Mouse (Mus musculus) CD8-positive naive resting alpha-beta T cell, adult 57 days (primary cell): Measurements from ENCODE around the gene Gm20605. TPM values are rescaled to one million over a fixed set of nuclear protein-coding genes. Genes with fewer than 3 reads are reported as not detected.

Experiments used
- total RNA-seq: library from RNA; stranded (reverse); gene quantifications from one replicate; pipeline ENCODE4 v1.2.4, GENCODE M21; 2023

The Gm20605 gene
- 44.2 TPM for total RNA-seq

GRCm38 (mm10) chr5:137628498-137629305, at the start of gene Gm20605, which contains the start of the genes Fbxo24 and Lrch4:
Gene Gm20605 (plus strand): TSS chr5:137629175.
Gene Fbxo24 (minus strand): TSS chr5:137629002.
Gene Lrch4 (plus strand): TSS chr5:137629121.

GRCm38 (mm10) chr5:137600619-137601364, 28.2 kb upstream of the Gm20605 start, which contains the start of gene Mospd3:
Gene Mospd3 (minus strand): TSS chr5:137601058.

GRCm38 (mm10) chr5:137613550-137613949, 15.4 kb upstream of the Gm20605 start, which contains the start of gene Pcolce:
Gene Pcolce (minus strand): TSS chr5:137613784.

GRCm38 (mm10) chr5:137641054-137641453, 12.1 kb downstream of the Gm20605 start, which contains the start of gene Sap25:
Gene Sap25 (plus strand): TSS chr5:137641334.

GRCm38 (mm10) chr5:137645652-137646091, 16.7 kb downstream of the Gm20605 start, which contains the start of gene Irs3:
Gene Irs3 (minus strand): TSS chr5:137645714.

GRCm38 (mm10) chr5:137684294-137685123, 55.5 kb downstream of the Gm20605 start, which contains the start of gene Agfg2:
Gene Agfg2 (minus strand): TSS chr5:137684726.

Other genes starting within 250 kb of the Gm20605 start
- 0.03 TPM for gene Zan, start 152.1 kb upstream of the Gm20605 start, total RNA-seq
- gene Pop7, start 126.7 kb upstream of the Gm20605 start, total RNA-seq = 30.3 TPM
- gene Gigyf1, start 110.6 kb upstream of the Gm20605 start, total RNA-seq = 92.9 TPM
- not detected for gene Epo, start 95.9 kb upstream of the Gm20605 start, total RNA-seq
- 300 TPM for gene Gnb2, start 95.7 kb upstream of the Gm20605 start, total RNA-seq
- gene Actl6b, start 75.7 kb upstream of the Gm20605 start, total RNA-seq = not detected
- gene Tfr2, start 59.3 kb upstream of the Gm20605 start, total RNA-seq = not detected
- 24.1 TPM for gene Mospd3, start 28.1 kb upstream of the Gm20605 start, total RNA-seq
- 1.2 TPM for gene Pcolce, start 15.4 kb upstream of the Gm20605 start, total RNA-seq
- gene Fbxo24, start 173 bp upstream of the Gm20605 start, total RNA-seq = 0.34 TPM
- 171 TPM for gene Lrch4, start 54 bp upstream of the Gm20605 start, total RNA-seq
- 81.9 TPM for gene Sap25, start 12.2 kb downstream of the Gm20605 start, total RNA-seq
- gene Irs3, start 16.5 kb downstream of the Gm20605 start, total RNA-seq = not detected
- gene Agfg2, start 55.6 kb downstream of the Gm20605 start, total RNA-seq = 22.2 TPM
- 1.3 TPM for gene Nyap1, start 112.4 kb downstream of the Gm20605 start, total RNA-seq
- 190 TPM for gene Tsc22d4, start 116.6 kb downstream of the Gm20605 start, total RNA-seq
- 22.6 TPM for gene Ppp1r35, start 149.7 kb downstream of the Gm20605 start, total RNA-seq
- 196 TPM for gene Mepce, start 158.5 kb downstream of the Gm20605 start, total RNA-seq
- gene Zcwpw1, start 158.6 kb downstream of the Gm20605 start, total RNA-seq = 26.4 TPM
- gene Pilra, start 207.1 kb downstream of the Gm20605 start, total RNA-seq = 1.9 TPM
- gene Pilrb1, start 228.9 kb downstream of the Gm20605 start, total RNA-seq = 2.2 TPM
- gene Pilrb2, start 242.6 kb downstream of the Gm20605 start, total RNA-seq = 3.6 TPM